Mouse (Mus musculus): ENCODE measurements around the gene Ascl4. TPM values are rescaled to one million over a fixed set of nuclear protein-coding genes. Genes with fewer than 3 reads are reported as not detected.

The Ascl4 gene
- total RNA-seq (2021) = not detected
- long read RNA-seq, experiment 1 = 0 reads
- long read RNA-seq, experiment 2, partial matches to known transcripts = 0 of 1 reads
- long read RNA-seq, experiment 2, other reads (novel, unspliced or antisense) = 1 of 1 reads

- DNase-seq (ENCODE audit: low spot score in 2 of 2) = no peak
Observed at GRCm38 (mm10) chr10:85927676-85928445, at the start of gene Ascl4. Gene Ascl4 (plus strand): TSS chr10:85927681.

- no peak for DNase-seq (ENCODE audit: low spot score in 2 of 2)
Observed at GRCm38 (mm10) chr10:85879886-85880486, 47.5 kb upstream of the Ascl4 start.

DNA sequence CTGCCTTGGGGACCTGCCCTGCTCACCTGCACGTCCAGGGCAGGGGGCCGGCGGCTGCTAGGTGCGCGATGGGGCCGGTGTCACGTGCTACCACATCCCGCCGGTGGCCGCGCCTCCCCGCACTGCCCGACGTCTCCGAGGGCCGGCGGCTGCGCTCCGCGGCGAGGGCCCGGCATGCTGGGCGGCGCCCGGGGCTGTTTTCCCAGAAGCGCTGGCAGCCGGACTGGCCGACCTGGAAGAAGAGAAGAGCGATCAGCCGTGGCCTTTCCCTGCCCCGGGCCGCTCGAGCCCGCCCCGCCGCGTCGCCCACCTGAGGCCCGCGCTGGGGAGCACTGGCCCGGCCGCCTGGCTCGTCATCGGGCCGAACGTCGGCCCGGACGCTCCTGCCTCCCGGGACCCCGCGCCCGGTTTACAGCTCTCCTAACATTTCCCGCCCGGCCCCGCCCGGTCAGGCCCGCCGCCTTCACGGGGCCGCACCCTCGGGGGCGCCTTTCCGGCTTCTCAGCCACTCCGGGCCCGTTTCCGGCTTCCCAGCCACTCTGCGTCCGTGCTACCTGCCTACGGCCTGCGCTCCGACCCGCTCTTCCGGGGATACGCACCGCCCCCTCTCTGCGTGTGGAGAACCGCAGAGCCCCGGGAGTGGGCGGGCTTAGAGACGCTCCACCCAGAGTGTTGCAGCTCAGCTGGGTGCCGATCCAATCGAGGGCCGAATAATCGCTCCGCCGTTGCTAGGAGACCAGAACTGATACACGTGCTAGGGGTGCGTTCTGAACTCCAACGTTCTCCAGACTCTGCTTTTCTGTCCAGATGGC is 10.8 kb upstream of the Ascl4 start, which contains the start of gene Prdm4:
TSS of gene Prdm4 (minus strand) at position 645 of the 812 bp plus-strand sequence.
- peak; percentile 86 to 96 for DNase-seq (ENCODE audit: low spot score in 2 of 2)

- peak; percentile 19 to 21 for DNase-seq (ENCODE audit: low spot score in 2 of 2)
Observed at GRCm38 (mm10) chr10:85928499-85929207, 1.2 kb downstream of the Ascl4 start.

GRCm38 (mm10) chr10:85929208-85929591 is 1.7 kb downstream of the Ascl4 start:
- no peak for DNase-seq (ENCODE audit: low spot score in 2 of 2)

GRCm38 (mm10) chr10:85929962-85930361 is 2.5 kb downstream of the Ascl4 start:
- no peak for DNase-seq (ENCODE audit: low spot score in 2 of 2)

- no peak for DNase-seq (ENCODE audit: low spot score in 2 of 2)
Observed at GRCm38 (mm10) chr10:85936280-85936965, 8.9 kb downstream of the Ascl4 start.

- DNase-seq (ENCODE audit: low spot score in 2 of 2) = no peak
Observed at GRCm38 (mm10) chr10:85948483-85949196, 21.2 kb downstream of the Ascl4 start.

- no peak for DNase-seq (ENCODE audit: low spot score in 2 of 2)
Observed at GRCm38 (mm10) chr10:85951765-85952443, 24.4 kb downstream of the Ascl4 start.

DNA sequence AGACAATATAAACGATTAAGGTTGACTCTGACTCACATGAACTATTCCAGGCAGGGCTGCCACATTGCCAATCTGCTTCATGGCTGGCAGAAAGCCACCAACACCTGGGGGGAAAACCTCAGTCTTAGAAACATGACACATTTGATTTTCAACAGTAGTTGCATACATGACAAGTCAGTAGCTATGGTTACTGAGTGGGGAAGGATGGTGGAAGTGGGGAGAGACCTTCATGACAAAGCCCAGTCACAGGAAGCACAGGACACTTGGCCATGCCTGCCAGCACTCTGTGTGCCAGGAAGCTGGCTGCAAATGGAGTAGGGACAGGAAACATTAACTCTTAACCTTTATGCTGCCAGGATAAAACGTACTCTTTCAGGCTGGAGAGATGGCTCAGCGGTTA is 25.9 kb downstream of the Ascl4 start:
- no peak for DNase-seq (ENCODE audit: low spot score in 2 of 2)

DNA sequence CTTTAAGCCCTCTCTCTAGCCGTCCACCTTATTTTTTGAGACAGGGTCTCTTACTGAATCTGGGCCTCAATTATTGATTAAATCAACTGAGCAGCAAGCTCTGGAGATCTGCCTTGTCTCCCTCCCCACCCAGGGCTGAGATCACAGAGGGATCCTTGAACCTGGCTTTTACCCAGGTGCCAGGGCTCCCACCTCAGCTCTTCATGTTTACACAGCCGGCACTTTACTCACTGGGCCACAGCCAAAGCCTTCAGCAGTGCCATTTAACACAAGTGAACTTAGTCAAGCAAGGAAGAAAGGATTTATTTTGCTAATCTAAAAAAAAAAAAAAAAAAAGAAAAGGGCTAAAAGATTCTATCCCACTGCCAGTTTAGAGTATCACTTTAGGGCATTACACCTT is 26.9 kb downstream of the Ascl4 start:
- no peak for DNase-seq (ENCODE audit: low spot score in 2 of 2)

GRCm38 (mm10) chr10:85956871-85957419 is 29.5 kb downstream of the Ascl4 start:
- DNase-seq (ENCODE audit: low spot score in 2 of 2) = no peak

GRCm38 (mm10) chr10:85957464-85957950 is 30.0 kb downstream of the Ascl4 start, which contains the start of gene Rtcb:
Gene Rtcb (minus strand): TSS chr10:85957823.
- DNase-seq (ENCODE audit: low spot score in 2 of 2) = peak; percentile 98 to 99

GRCm38 (mm10) chr10:85962897-85963296 is 35.4 kb downstream of the Ascl4 start:
- peak in 1 of 2 experiments; percentile 12 for DNase-seq (ENCODE audit: low spot score in 2 of 2)

DNA sequence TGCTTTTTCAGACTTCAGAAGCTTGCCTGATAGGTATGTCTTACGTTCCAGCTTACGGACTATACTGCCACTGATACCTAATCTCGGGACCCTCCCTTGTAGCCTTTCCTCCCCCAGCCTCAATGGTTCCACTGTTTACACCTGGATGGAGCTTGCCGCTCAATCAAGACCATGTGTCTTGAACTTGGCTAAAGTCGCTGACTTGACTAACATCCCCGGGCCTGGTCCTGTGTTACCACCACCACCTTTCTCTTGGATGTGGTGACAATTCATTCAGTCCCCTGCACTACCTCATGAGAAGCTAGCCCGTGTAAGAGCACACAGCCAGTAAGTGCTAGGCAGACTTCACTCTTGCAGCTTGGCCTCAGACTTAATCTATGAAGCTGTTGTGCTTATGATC is 36.8 kb downstream of the Ascl4 start:
- no peak for DNase-seq (ENCODE audit: low spot score in 2 of 2)

DNA sequence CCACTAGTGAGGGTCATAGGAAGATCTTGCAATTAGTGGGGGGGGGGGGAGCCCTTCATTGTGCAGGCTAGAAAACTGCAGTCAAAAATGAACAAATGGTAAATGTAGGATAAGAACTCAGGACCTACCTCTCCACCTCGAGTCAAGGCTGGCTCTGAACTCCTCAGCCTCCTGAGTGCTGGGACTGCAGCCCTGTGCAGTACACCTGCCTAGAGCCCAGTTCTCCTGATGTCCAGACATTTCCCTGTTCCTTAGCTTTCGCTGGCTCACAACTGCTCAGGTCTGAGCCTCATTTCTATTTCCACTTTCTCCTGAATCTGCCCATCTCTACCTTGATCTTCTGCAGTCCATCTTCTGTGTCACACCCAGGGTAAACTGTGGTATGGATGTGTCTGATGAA is 39.0 kb downstream of the Ascl4 start:
- DNase-seq (ENCODE audit: low spot score in 2 of 2) = no peak

DNA sequence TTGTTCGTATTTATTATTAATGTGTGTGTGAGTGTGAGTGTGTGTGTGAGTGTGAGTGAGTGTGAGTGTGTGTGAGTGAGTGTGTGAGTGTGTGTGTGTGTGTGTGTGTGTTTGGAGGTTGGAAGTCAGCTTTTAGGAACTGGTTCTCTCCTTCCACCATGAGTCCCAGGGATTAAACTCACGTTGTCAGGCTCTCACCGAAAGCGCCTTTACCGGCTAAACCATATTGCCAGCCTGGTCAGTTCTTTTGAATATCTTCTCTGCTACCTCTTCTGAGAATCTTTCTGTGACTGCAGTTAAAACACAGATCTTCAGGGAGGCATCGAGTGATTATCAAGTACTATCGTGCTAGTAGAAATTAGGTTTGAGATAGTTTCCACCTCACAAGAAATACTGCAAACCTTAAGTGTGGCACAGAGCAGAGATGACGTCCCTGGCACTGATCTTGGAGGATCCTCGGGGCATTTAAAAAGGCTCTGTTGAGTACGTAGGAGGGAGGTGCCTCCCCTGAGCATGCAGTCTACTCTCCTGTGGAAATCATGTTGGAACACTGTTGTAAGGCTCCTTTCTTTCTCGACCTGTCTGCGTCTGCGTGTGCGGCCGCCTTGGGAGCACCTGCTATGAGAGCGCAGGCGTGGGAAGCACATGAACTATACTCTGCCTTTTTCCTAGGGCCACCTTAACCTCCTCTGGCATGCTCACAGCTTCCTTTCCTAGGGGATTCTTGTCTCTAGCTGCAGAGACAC is 40.1 kb downstream of the Ascl4 start:
- no peak for DNase-seq (ENCODE audit: low spot score in 2 of 2)

- peak; percentile 74 to 75 for DNase-seq (ENCODE audit: low spot score in 2 of 2)
Observed at GRCm38 (mm10) chr10:85968157-85968634, 40.7 kb downstream of the Ascl4 start.

All from gastrocnemius, postnatal 4 days (tissue).